Mouse (Mus musculus) gastrocnemius, postnatal 14 days (tissue): Measurements from ENCODE around the gene Acoxl. TPM values are rescaled to one million over a fixed set of nuclear protein-coding genes. Genes with fewer than 3 reads are reported as not detected.

Experiments
- DNase-seq: peaks from one replicate; pipeline ENCODE4 v3.0.0; 2021; ENCODE audit warnings: mixed read lengths
- intact Hi-C: fragments of 180-260 bp; cut with DNase I; formaldehyde crosslinking; loops from one replicate; pipeline ENCODE4 v1.15.1; 2025; ENCODE audit warnings: low total_unique reads
- microRNA-seq, 2 experiments: library from miRNA; unstranded; fragments of <30 nt; microRNA quantifications; one replicate each; pipeline ENCODE4 v1.2.0; 2021
- total RNA-seq, 2 experiments: library from RNA; stranded (reverse); gene quantifications; 2 replicates each; pipeline ENCODE4 v1.2.3; 2021

The Acoxl gene
- total RNA-seq, 2 experiments from 2014 or later: 0.13 to 0.23 TPM

GRCm38 (mm10) chr2:128152845-128153550 is 314.3 kb downstream of the Acoxl start:
- intact Hi-C loops: no loop called here
- DNase-seq: no peak

GRCm38 (mm10) chr2:128153551-128153910 is 314.9 kb downstream of the Acoxl start:
- DNase-seq: no peak
- intact Hi-C loops: no loop called here

- intact Hi-C loops: no loop called here
Observed at GRCm38 (mm10) chr2:128155412-128156066, 316.9 kb downstream of the Acoxl start.

GRCm38 (mm10) chr2:128156067-128156462 is 317.4 kb downstream of the Acoxl start:
- no peak for DNase-seq
- intact Hi-C loops: no loop called here

More at GRCm38 (mm10) chr2:128155412-128156066, 316.9 kb downstream of the Acoxl start:
- DNase-seq: no peak

- intact Hi-C loops: no loop called here
- no peak for DNase-seq
Observed at GRCm38 (mm10) chr2:128156557-128157412, 318.1 kb downstream of the Acoxl start.

GRCm38 (mm10) chr2:128158734-128159410 is 320.2 kb downstream of the Acoxl start:
- no peak for DNase-seq
- intact Hi-C loops: no loop called here

- intact Hi-C loops: no loop called here
- no peak for DNase-seq
Observed at GRCm38 (mm10) chr2:128159619-128160125, 321.0 kb downstream of the Acoxl start.

GRCm38 (mm10) chr2:128163177-128163576 is 324.5 kb downstream of the Acoxl start:
- intact Hi-C loops: no loop called here
- no peak for DNase-seq

GRCm38 (mm10) chr2:128166623-128167423 is 328.1 kb downstream of the Acoxl start:
- DNase-seq: no peak
- intact Hi-C loops: no loop called here

- DNase-seq: no peak
- intact Hi-C loops: no loop called here
Observed at GRCm38 (mm10) chr2:128167930-128168329, 329.3 kb downstream of the Acoxl start.

GRCm38 (mm10) chr2:128169486-128169885 is 330.8 kb downstream of the Acoxl start:
- no peak for DNase-seq
- intact Hi-C loops: no loop called here

- intact Hi-C loops: no loop called here
- DNase-seq: no peak
Observed at GRCm38 (mm10) chr2:128169972-128170371, 331.3 kb downstream of the Acoxl start.

- intact Hi-C loops: no loop called here
- DNase-seq: no peak
Observed at GRCm38 (mm10) chr2:128170614-128171013, 331.9 kb downstream of the Acoxl start.

- intact Hi-C loops: no loop called here
- DNase-seq: no peak
Observed at GRCm38 (mm10) chr2:128172266-128172665, 333.6 kb downstream of the Acoxl start.

Small RNAs within 50 kb of the gene (microRNA-seq; reads per million reads assigned to microRNA genes)
- gene Gm22411: 0 reads per million in 2 experiments

Other genes starting within 250 kb of the Acoxl start
- 10 to 100 TPM in 1 of 2 experiments, 1 to 10 TPM in 1; 4.1 to 25.9 TPM for gene Mal, start 182.2 kb upstream of the Acoxl start, total RNA-seq
- gene Mall, start 108.9 kb upstream of the Acoxl start, total RNA-seq: 1 to 10 TPM; 4.2 to 4.3 TPM
- 10 to 100 TPM; 13.7 to 15.4 TPM for gene Nphp1, start 50.0 kb upstream of the Acoxl start, total RNA-seq
- gene Mtln, start 46.4 kb upstream of the Acoxl start, total RNA-seq: 10 to 100 TPM; 77.4 to 77.8 TPM
- gene Bub1, start 7.0 kb upstream of the Acoxl start, total RNA-seq: 1 to 10 TPM; 1.5 to 2.1 TPM